Mouse (Mus musculus) limb, embryonic 11.5 days (tissue): Measurements from ENCODE around the gene Prr13. TPM values are rescaled to one million over a fixed set of nuclear protein-coding genes. Genes with fewer than 3 reads are reported as not detected.

ENCODE experiments used
- ATAC-seq: fragments of 200-750 bp; cut with Nextera tagmentation; 2 replicates; pipeline ENCODE4 v1.8.0; 2017; ENCODE audit warnings: low read depth; ENCODE audit not compliant: insufficient number of reproducible peaks, low FRiP score, low TSS enrichment
- DNase-seq: peaks from one replicate; pipeline ENCODE4 v3.0.0-alpha.2; 2015; ENCODE audit warnings: low spot score
- H3K27ac ChIP-seq: fragments of 300-500 bp; sonication (generic); replicated peaks from 2 replicates; pipeline ENCODE4 v1.5.1; 2014; ENCODE audit warnings: low read depth, mild to moderate bottlenecking, low read length
- H3K27me3 ChIP-seq: fragments of 300-500 bp; sonication (generic); 2 replicates; pipeline ENCODE4 v1.6.1; 2014; ENCODE audit warnings: mild to moderate bottlenecking, low read length, mixed read lengths; ENCODE audit not compliant: control insufficient read depth, insufficient read depth
- H3K36me3 ChIP-seq: fragments of 300-500 bp; sonication (generic); 2 replicates; pipeline ENCODE4 v1.6.1; 2014; ENCODE audit warnings: mild to moderate bottlenecking, low read length, moderate library complexity, mixed read lengths; ENCODE audit not compliant: control insufficient read depth, insufficient read depth
- H3K4me1 ChIP-seq: fragments of 300-500 bp; sonication (generic); 2 replicates; pipeline ENCODE4 v1.6.1; 2014; ENCODE audit warnings: low read length, mixed read lengths; ENCODE audit not compliant: control insufficient read depth, insufficient read depth
- H3K4me2 ChIP-seq: fragments of 300-500 bp; sonication (generic); 2 replicates; pipeline ENCODE4 v1.6.1; 2014; ENCODE audit warnings: low read depth, mild to moderate bottlenecking, moderate library complexity; ENCODE audit not compliant: severe bottlenecking
- H3K4me3 ChIP-seq: fragments of 300-500 bp; sonication (generic); 2 replicates; pipeline ENCODE4 v1.5.1; 2014; ENCODE audit warnings: low read depth, low read length
- H3K9ac ChIP-seq: fragments of 300-500 bp; sonication (generic); 2 replicates; pipeline ENCODE4 v1.6.1; 2014; ENCODE audit warnings: mild to moderate bottlenecking, low read length
- H3K9me3 ChIP-seq: fragments of 300-500 bp; sonication (generic); 2 replicates; pipeline ENCODE4 v1.6.1; 2016; ENCODE audit warnings: low read length; ENCODE audit not compliant: control insufficient read depth
- WGBS: fragments of 180-500 bp; shearing (Covaris S2); extraction: QIAGEN DNeasy Blood & Tissue Kit; methylation state at CpG from one replicate; pipeline ENCODE4 v1.1.7; 2014; 5-methylcytosine and 5-hydroxymethylcytosine counted together
- polyA plus RNA-seq: library from polyadenylated mRNA; unstranded; fragments of >200 nt; fragmentation: Nextera tagmentation; extraction: Ambion mirVana; gene quantifications from 2 replicates; pipeline ENCODE4 v1.2.1, GENCODE M21; 2014

The Prr13 gene
- polyA plus RNA-seq, 1 experiment from 2014 or later, result 80.9 TPM

- H3K9ac ChIP-seq, result no peak overlapping the region
- no peaks in the 10 kb centered on the region for H3K27me3 ChIP-seq
- H3K9me3 ChIP-seq, result no peaks in the 10 kb centered on the region
- no peak for DNase-seq
- H3K36me3 ChIP-seq, result peaks cover 9% of the 10 kb centered on the region; the same call in 1 of the 2 replicates
- WGBS, result 89% methylated on average over 3 of the region's 3 CpGs
- peaks cover 28% of the 10 kb centered on the region for H3K4me1 ChIP-seq
- H3K4me3 ChIP-seq, result no peak overlapping the region
- H3K4me2 ChIP-seq, result no peak overlapping the region
- no peak overlapping the region for H3K27ac ChIP-seq
- no peak for ATAC-seq
These were observed 49.5 kb downstream of the Prr13 start for GRCm38 (mm10) chr15:102508336-102508735.

- Histone ChIP-seq H3K9ac (peak overlapping the region; percentile 60), H3K4me2 (peak overlapping the region; percentile 92), H3K9me3 (no peaks in the 10 kb centered on the region), H3K27me3 (no peaks in the 10 kb centered on the region), H3K4me1 (peaks cover 28% of the 10 kb centered on the region), H3K4me3 (peak overlapping the region; percentile 60), H3K27ac (peak overlapping the region; percentile 24; the same call in 1 of the 2 replicates), H3K36me3 (no peaks in the 10 kb centered on the region)
- DNase-seq (no peak), ATAC-seq (peak; percentile 18; the same call in 1 of the 2 replicates)
- WGBS, result 7% methylated on average over 9 of the region's 9 CpGs
These were observed 51.3 kb downstream of the Prr13 start for GRCm38 (mm10) chr15:102510110-102510509.

GRCm38 (mm10) chr15:102510590-102511284 is 51.9 kb downstream of the Prr13 start:
- ATAC-seq (peak; percentile 93), DNase-seq (peak; percentile 97)
- 3% methylated on average over 34 of the region's 34 CpGs for WGBS
- Histone ChIP-seq H3K36me3 (no peaks in the 10 kb centered on the region), H3K9ac (peak overlapping the region; percentile 60), H3K9me3 (no peaks in the 10 kb centered on the region), H3K4me2 (peak overlapping the region; percentile 92), H3K4me3 (peak overlapping the region; percentile 60), H3K27ac (peak overlapping the region; percentile 24; the same call in 1 of the 2 replicates), H3K27me3 (no peaks in the 10 kb centered on the region), H3K4me1 (peaks cover 28% of the 10 kb centered on the region)

GRCm38 (mm10) chr15:102511285-102511833 is 52.5 kb downstream of the Prr13 start:
- ATAC-seq (no peak), DNase-seq (peak; percentile 47)

GRCm38 (mm10) chr15:102512010-102512409 is 53.2 kb downstream of the Prr13 start:
- H3K4me2 ChIP-seq, result peak overlapping the region; percentile 92; the same call in 1 of the 2 replicates
- H3K4me3 ChIP-seq, result no peak overlapping the region
- peaks cover 28% of the 10 kb centered on the region for H3K4me1 ChIP-seq
- H3K9me3 ChIP-seq, result no peaks in the 10 kb centered on the region
- H3K36me3 ChIP-seq, result no peaks in the 10 kb centered on the region
- 23% methylated on average over 5 of the region's 5 CpGs for WGBS
- H3K27ac ChIP-seq, result no peak overlapping the region; the same call in 1 of the 2 replicates
- no peak for ATAC-seq
- H3K9ac ChIP-seq, result no peak overlapping the region; the same call in 1 of the 2 replicates
- H3K27me3 ChIP-seq, result no peaks in the 10 kb centered on the region
- no peak for DNase-seq

More at GRCm38 (mm10) chr15:102511285-102511833, 52.5 kb downstream of the Prr13 start:
- Histone ChIP-seq H3K36me3 (no peaks in the 10 kb centered on the region), H3K4me3 (no peak overlapping the region), H3K27ac (no peak overlapping the region; the same call in 1 of the 2 replicates), H3K9ac (no peak overlapping the region), H3K9me3 (no peaks in the 10 kb centered on the region), H3K4me1 (peaks cover 28% of the 10 kb centered on the region), H3K27me3 (no peaks in the 10 kb centered on the region), H3K4me2 (peak overlapping the region; percentile 92)
- 6% methylated on average over 6 of the region's 6 CpGs for WGBS

Other genes with a start within 250 kb of the Prr13 start
- gene Itgb7, start 227.1 kb upstream of the Prr13 start, polyA plus RNA-seq, result 0.57 and 0.71 TPM in 2 replicates
- 118 and 119 TPM in 2 replicates for gene Rarg, start 201.5 kb upstream of the Prr13 start, polyA plus RNA-seq
- gene Gm9918, start 188.5 kb upstream of the Prr13 start, polyA plus RNA-seq, result 0.88 and 1.1 TPM in 2 replicates
- 58.5 and 62.8 TPM in 2 replicates for gene Mfsd5, start 179.6 kb upstream of the Prr13 start, polyA plus RNA-seq
- gene Espl1, start 162.8 kb upstream of the Prr13 start, polyA plus RNA-seq, result 43.3 and 46.9 TPM in 2 replicates
- gene Pfdn5, start 132.9 kb upstream of the Prr13 start, polyA plus RNA-seq, result 463 and 490 TPM in 2 replicates
- gene Myg1, start 127.3 kb upstream of the Prr13 start, polyA plus RNA-seq, result 122 and 133 TPM in 2 replicates
- gene Aaas, start 108.3 kb upstream of the Prr13 start, polyA plus RNA-seq, result 115 and 116 TPM in 2 replicates
- 1.7 and 2.3 TPM in 2 replicates for gene Sp7, start 91.8 kb upstream of the Prr13 start, polyA plus RNA-seq
- 11.8 and 13.3 TPM in 2 replicates for gene Sp1, start 52.9 kb upstream of the Prr13 start, polyA plus RNA-seq
- not detected in 2 replicates for gene Amhr2, start 13.7 kb upstream of the Prr13 start, polyA plus RNA-seq
- 284 and 287 TPM in 2 replicates for gene Pcbp2, start 11.5 kb downstream of the Prr13 start, polyA plus RNA-seq
- 6.1 TPM in 1 of 2 replicates, not detected in the other for gene Gm10337, start 44.7 kb downstream of the Prr13 start, polyA plus RNA-seq
- 14.3 and 18.2 TPM in 2 replicates for gene Map3k12, start 58.0 kb downstream of the Prr13 start, polyA plus RNA-seq
- 109 and 110 TPM in 2 replicates for gene Tarbp2, start 59.2 kb downstream of the Prr13 start, polyA plus RNA-seq
- gene Npff, start 65.9 kb downstream of the Prr13 start, polyA plus RNA-seq, result 1.6 and 2.2 TPM in 2 replicates
- gene Gm28047, start 166.0 kb downstream of the Prr13 start, polyA plus RNA-seq, result not detected in 2 replicates
- 19.7 and 22.4 TPM in 2 replicates for gene Atf7, start 166.4 kb downstream of the Prr13 start, polyA plus RNA-seq
- gene Atp5g2, start 213.3 kb downstream of the Prr13 start, polyA plus RNA-seq, result 63.9 and 73.3 TPM in 2 replicates